8 mouse cellular contexts compared by ENCODE assay signal in the genomic region with DNA sequence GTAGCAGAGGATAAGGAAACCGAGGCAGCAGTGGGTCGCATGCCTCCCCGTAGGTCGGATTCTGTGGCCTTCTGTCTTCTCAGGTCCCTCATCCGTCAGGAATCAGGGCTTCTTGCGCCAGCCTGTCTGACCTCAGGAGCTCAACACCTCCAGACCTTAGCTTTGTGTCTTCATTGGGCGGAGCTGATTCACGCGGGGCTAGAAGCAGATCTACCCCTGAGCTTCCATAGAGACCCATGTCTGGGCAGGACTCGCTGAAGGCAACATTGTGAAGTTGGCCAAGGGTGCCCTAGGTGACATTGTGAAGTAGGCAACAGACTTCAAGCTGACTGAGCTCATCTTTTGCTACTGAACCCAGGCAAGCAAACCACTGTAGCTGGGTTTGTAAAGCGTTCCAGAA. TPM values are rescaled to one million over a fixed set of nuclear protein-coding genes. Genes with fewer than 3 reads are reported as not detected.
DNase-seq lines count a peak whose midpoint lies in the region; ATAC-seq and TF ChIP-seq lines count a peak whose summit lies in the region.

No protein-coding gene starts in this region.

- 15% methylated on average over 11 of the region's 11 CpGs for WGBS in forebrain, embryonic 11.5 days
- WGBS in forebrain, postnatal 0 days, result 29% methylated on average over 11 of the region's 11 CpGs
- WGBS in lung, postnatal 0 days, result 38% methylated on average over 11 of the region's 11 CpGs
- WGBS in limb, embryonic 10.5 days, result 17% methylated on average over 11 of the region's 11 CpGs
- WGBS in stomach, embryonic 14.5 days, result 29% methylated on average over 11 of the region's 11 CpGs

- H3K27me3 ChIP-seq in forebrain, embryonic 11.5 days (ENCODE audit: control insufficient read depth, insufficient read depth, low read length), result peaks cover 16% of the 10 kb centered on the region
- H3K27me3 ChIP-seq in forebrain, postnatal 0 days (ENCODE audit: insufficient read depth, low read length), result peaks cover 14% of the 10 kb centered on the region
- 0 out of 2 replicates have a peak, but pooled peaks cover 10% of the 10 kb centered on the region for H3K27me3 ChIP-seq in lung, postnatal 0 days (replicated peaks; ENCODE audit: insufficient read depth, low read length)
- H3K27me3 ChIP-seq in limb, embryonic 10.5 days (ENCODE audit: low read depth, poor library complexity, severe bottlenecking), result peaks cover 45% of the 10 kb centered on the region
- peaks cover 15% of the 10 kb centered on the region for H3K27me3 ChIP-seq in stomach, embryonic 14.5 days (ENCODE audit: control insufficient read depth, insufficient read depth, low read length)

- peak overlapping the region; percentile 27; the same call in 1 of the 2 replicates for H3K9ac ChIP-seq in forebrain, embryonic 11.5 days (ENCODE audit: low read length)
- H3K9ac ChIP-seq in forebrain, postnatal 0 days, result no peak overlapping the region
- no peak overlapping the region for H3K9ac ChIP-seq in lung, postnatal 0 days (replicated peaks; ENCODE audit: low read depth)
- no peak overlapping the region for H3K9ac ChIP-seq in stomach, embryonic 14.5 days (replicated peaks; ENCODE audit: low read depth, low read length)

- 0 out of 2 replicates have a peak overlapping the region, but pooled peaks have one; percentile 28 for H3K4me3 ChIP-seq in forebrain, embryonic 11.5 days (ENCODE audit: low read depth, low read length)
- no peak overlapping the region for H3K4me3 ChIP-seq in forebrain, postnatal 0 days (ENCODE audit: low read depth, low read length)
- H3K4me3 ChIP-seq in lung, postnatal 0 days (ENCODE audit: low read depth, low read length), result no peak overlapping the region
- peak overlapping the region; percentile 56 for H3K4me3 ChIP-seq in limb, embryonic 10.5 days
- peak overlapping the region; percentile 25; the same call in 1 of the 2 replicates for H3K4me3 ChIP-seq in stomach, embryonic 14.5 days (ENCODE audit: low read depth, low read length)

- TF ChIP-seq EP300 in lung, postnatal 0 days (IDR thresholded peaks at IDR 0.05), result no peak

- no peak for TF ChIP-seq CTCF in forebrain, postnatal 0 days (IDR thresholded peaks at IDR 0.05; ENCODE audit: low read depth)
- TF ChIP-seq CTCF in lung, postnatal 0 days (IDR thresholded peaks at IDR 0.05), result no peak

- H3K27ac ChIP-seq in forebrain, embryonic 11.5 days (ENCODE audit: low read depth, low read length), result no peak overlapping the region
- H3K27ac ChIP-seq in forebrain, postnatal 0 days (ENCODE audit: low read depth, low read length), result no peak overlapping the region
- no peak overlapping the region for H3K27ac ChIP-seq in lung, postnatal 0 days (ENCODE audit: low read length)
- peak overlapping the region; percentile 59; the same call in 1 of the 2 replicates for H3K27ac ChIP-seq in limb, embryonic 10.5 days
- H3K27ac ChIP-seq in stomach, embryonic 14.5 days (ENCODE audit: low read length), result no peak overlapping the region

- H3K36me3 ChIP-seq in forebrain, embryonic 11.5 days (ENCODE audit: control insufficient read depth, insufficient read depth, low read length), result no peaks in the 10 kb centered on the region
- no peaks in the 10 kb centered on the region for H3K36me3 ChIP-seq in forebrain, postnatal 0 days (ENCODE audit: insufficient read depth)
- H3K36me3 ChIP-seq in lung, postnatal 0 days (ENCODE audit: insufficient read depth, low read length), result no peaks in the 10 kb centered on the region
- H3K36me3 ChIP-seq in limb, embryonic 10.5 days, result no peaks in the 10 kb centered on the region
- no peaks in the 10 kb centered on the region for H3K36me3 ChIP-seq in stomach, embryonic 14.5 days (ENCODE audit: control insufficient read depth, insufficient read depth, low read length)

- DNase-seq in forebrain, embryonic 11.5 days (ENCODE audit: low spot score), result no peak
- no peak for DNase-seq in forebrain, postnatal 0 days
- no peak for DNase-seq in lung, postnatal 0 days (ENCODE audit: low spot score)
- no peak for DNase-seq in lung, postnatal 36 days
- DNase-seq in limb, embryonic 10.5 days (ENCODE audit: low spot score), result no peak
- DNase-seq in gastrocnemius, postnatal 4 days (ENCODE audit: low spot score in 2 of 2), result no peak
- no peak for DNase-seq in embryo, embryonic 10.5 days (ENCODE audit: low spot score)

- peak overlapping the region; percentile 63; the same call in 1 of the 2 replicates for H3K4me2 ChIP-seq in forebrain, embryonic 11.5 days (ENCODE audit: low read depth, low read length, severe bottlenecking)
- no peak overlapping the region for H3K4me2 ChIP-seq in forebrain, postnatal 0 days (ENCODE audit: low read depth)
- peak overlapping the region; percentile 50 for H3K4me2 ChIP-seq in lung, postnatal 0 days (replicated peaks; ENCODE audit: low read depth, low read length)
- peak overlapping the region; percentile 59 for H3K4me2 ChIP-seq in stomach, embryonic 14.5 days (replicated peaks; ENCODE audit: low read depth, low read length)

- H3K4me1 ChIP-seq in forebrain, embryonic 11.5 days (replicated peaks; ENCODE audit: control insufficient read depth, insufficient read depth, low read length), result peaks cover 7% of the 10 kb centered on the region; the same call in 1 of the 2 replicates
- H3K4me1 ChIP-seq in forebrain, postnatal 0 days (ENCODE audit: insufficient read depth), result no peaks in the 10 kb centered on the region
- H3K4me1 ChIP-seq in lung, postnatal 0 days (ENCODE audit: insufficient read depth, low read depth, low read length), result no peaks in the 10 kb centered on the region
- H3K4me1 ChIP-seq in limb, embryonic 10.5 days, result peaks cover 10% of the 10 kb centered on the region
- peaks cover 7% of the 10 kb centered on the region; the same call in 1 of the 2 replicates for H3K4me1 ChIP-seq in stomach, embryonic 14.5 days (ENCODE audit: control insufficient read depth, insufficient read depth, low read length)

- H3K9me3 ChIP-seq in forebrain, embryonic 11.5 days (ENCODE audit: control insufficient read depth, low read length), result no peaks in the 10 kb centered on the region
- H3K9me3 ChIP-seq in forebrain, postnatal 0 days (ENCODE audit: low read length), result no peaks in the 10 kb centered on the region
- no peaks in the 10 kb centered on the region for H3K9me3 ChIP-seq in lung, postnatal 0 days (ENCODE audit: low read length)
- H3K9me3 ChIP-seq in limb, embryonic 10.5 days (replicated peaks), result no peaks in the 10 kb centered on the region
- H3K9me3 ChIP-seq in stomach, embryonic 14.5 days (ENCODE audit: control insufficient read depth, low read depth, low read length), result no peaks in the 10 kb centered on the region

- ATAC-seq in forebrain, embryonic 11.5 days (replicated peaks; ENCODE audit: low FRiP score), result no peak
- no peak for ATAC-seq in forebrain, postnatal 0 days
- ATAC-seq in lung, postnatal 0 days, result no peak
- ATAC-seq in stomach, embryonic 14.5 days (ENCODE audit: insufficient number of reproducible peaks, insufficient read depth, low FRiP score, low read depth), result no peak

RNA-seq across cellular contexts. Expression of gene Plbd1, which starts 0.3 kb away (rescaled TPM):
- polyA plus RNA-seq in forebrain, embryonic 11.5 days (2014; fragmentation: Nextera tagmentation; extraction: Ambion mirVana), result 0.99 and 1.1 TPM in 2 replicates
- total RNA-seq in forebrain, postnatal 0 days (2014; rRNA removed), result 0.19 TPM in 1 of 2 replicates, not detected in the other
- 0.26 and 0.40 TPM in 2 replicates for polyA plus RNA-seq in forebrain, postnatal 0 days (2015; fragmentation: Nextera tagmentation; extraction: Ambion mirVana)
- polyA plus RNA-seq in lung, postnatal 0 days (2015; fragmentation: Nextera tagmentation; extraction: Ambion mirVana), result 6.0 and 7.2 TPM in 2 replicates
- 0.63 and 1.4 TPM in 2 replicates for polyA plus RNA-seq in limb, embryonic 10.5 days (2016; fragmentation: Nextera tagmentation; extraction: Ambion mirVana)
- polyA plus RNA-seq in stomach, embryonic 14.5 days (2014; fragmentation: Nextera tagmentation; extraction: Ambion mirVana), result 6.0 and 6.7 TPM in 2 replicates
- 10 to 100 TPM; 14.2 to 15.5 TPM for total RNA-seq in gastrocnemius, postnatal 4 days (2021)

Comparison
In these comparisons a context has a peak if more than half of its experiments do, and no peak if none do; other contexts are left out.
1. H3K4me3 ChIP-seq: peak in forebrain, embryonic 11.5 days (single experiment), limb, embryonic 10.5 days (single experiment) and stomach, embryonic 14.5 days (single experiment); none in forebrain, postnatal 0 days (single experiment) and lung, postnatal 0 days (single experiment).